Mouse (Mus musculus): ENCODE measurements around the gene Pelo. TPM values are rescaled to one million over a fixed set of nuclear protein-coding genes. Genes with fewer than 3 reads are reported as not detected.

The Pelo gene
- not detected for polyA plus RNA-seq (2014; fragmentation: Illumina TruSeq; extraction: RNeasy Lipid Tissue Mini Kit (QIAGEN cat#74804); ENCODE audit: low read depth, low replicate concordance)

GRCm38 (mm10) chr13:115090069-115090976 is at the start of gene Pelo:
Gene Pelo, minus strand, starts transcription at chr13:115090186.

GRCm38 (mm10) chr13:115101355-115102191 is 11.6 kb upstream of the Pelo start, which contains the start of the genes Gm49395 and Itga1:
Gene Gm49395, minus strand, starts transcription at chr13:115101921.
Gene Itga1, minus strand, starts transcription at chr13:115101964.

Other genes starting within 250 kb of the Pelo start
- 0.97 TPM for gene Itga2, start 158.1 kb downstream of the Pelo start, polyA plus RNA-seq (2014; fragmentation: Illumina TruSeq; extraction: RNeasy Lipid Tissue Mini Kit (QIAGEN cat#74804); ENCODE audit: low read depth, low replicate concordance)
- 5.1 TPM for gene Gm49395, start 11.7 kb upstream of the Pelo start, polyA plus RNA-seq (2014; fragmentation: Illumina TruSeq; extraction: RNeasy Lipid Tissue Mini Kit (QIAGEN cat#74804); ENCODE audit: low read depth, low replicate concordance)
- 98.1 TPM for gene Itga1, start 11.8 kb upstream of the Pelo start, polyA plus RNA-seq (2014; fragmentation: Illumina TruSeq; extraction: RNeasy Lipid Tissue Mini Kit (QIAGEN cat#74804); ENCODE audit: low read depth, low replicate concordance)

Data from kidney, adult 10 weeks (tissue).